Mouse (Mus musculus) lung, postnatal 25 days (tissue): ENCODE data around the gene Rbfox1.

ENCODE experiments used
- DNase-seq: peaks from one replicate; pipeline ENCODE4 v3.0.0; 2022; ENCODE audit warnings: low spot score

The Rbfox1 gene

DNA sequence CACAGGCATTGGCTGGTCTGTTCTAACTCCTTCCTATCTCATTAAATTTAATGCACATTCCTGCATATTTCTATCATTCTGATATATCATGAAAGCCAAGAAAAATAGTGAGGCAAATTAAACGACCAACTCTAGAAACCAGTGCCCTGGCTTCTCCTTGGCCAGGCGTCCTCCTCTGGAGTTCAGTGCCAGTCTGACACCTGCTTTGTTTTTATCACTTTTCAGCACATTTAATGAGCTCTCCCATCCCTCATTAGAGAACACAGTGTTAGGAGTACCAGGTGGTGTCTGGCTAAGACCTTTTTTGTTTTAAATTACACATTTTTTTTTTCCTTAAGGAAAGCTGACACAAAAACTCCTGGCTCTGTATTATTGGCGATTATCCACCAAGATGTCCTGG is 1489.0 kb downstream of the Rbfox1 start:
- no peak for DNase-seq

DNA sequence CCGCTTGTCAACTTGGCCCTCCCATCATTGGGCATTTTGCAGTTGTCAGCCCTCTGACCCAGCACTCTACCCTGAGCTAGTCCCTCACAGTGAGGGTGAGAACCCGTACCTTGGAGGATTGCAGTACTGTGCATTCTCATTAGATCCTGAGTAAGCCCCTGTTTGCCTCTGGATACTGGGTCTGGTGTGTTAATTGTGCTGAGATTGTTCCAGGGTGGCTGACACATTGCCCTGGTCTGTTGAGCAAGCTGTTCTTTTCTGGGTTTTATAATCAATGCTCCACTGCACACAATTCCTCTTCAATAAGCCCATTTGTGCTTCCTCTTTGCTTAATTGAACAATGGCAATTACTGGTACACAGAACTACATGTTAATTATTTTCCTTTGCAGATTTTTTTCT is 1489.5 kb downstream of the Rbfox1 start:
- no peak for DNase-seq

DNA sequence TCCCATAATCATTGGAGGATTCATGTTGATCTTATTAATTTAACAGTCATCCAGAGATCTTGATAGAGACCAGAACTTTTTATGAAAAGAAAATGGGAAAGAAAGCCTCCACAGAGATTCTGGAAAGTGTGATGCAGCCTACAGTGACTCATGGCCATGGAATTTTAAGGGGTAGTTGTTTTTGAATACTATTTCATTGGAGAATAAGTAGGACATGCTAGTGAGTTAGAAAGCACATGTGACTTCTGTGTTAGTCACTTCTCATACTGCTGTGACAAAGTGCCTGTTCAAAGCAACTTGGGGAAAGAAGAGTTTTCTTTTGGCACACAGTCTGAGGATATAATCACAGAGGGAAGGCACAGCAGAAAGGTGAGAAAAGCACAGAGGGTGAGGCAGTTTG is 1510.9 kb downstream of the Rbfox1 start:
- DNase-seq, result no peak

DNA sequence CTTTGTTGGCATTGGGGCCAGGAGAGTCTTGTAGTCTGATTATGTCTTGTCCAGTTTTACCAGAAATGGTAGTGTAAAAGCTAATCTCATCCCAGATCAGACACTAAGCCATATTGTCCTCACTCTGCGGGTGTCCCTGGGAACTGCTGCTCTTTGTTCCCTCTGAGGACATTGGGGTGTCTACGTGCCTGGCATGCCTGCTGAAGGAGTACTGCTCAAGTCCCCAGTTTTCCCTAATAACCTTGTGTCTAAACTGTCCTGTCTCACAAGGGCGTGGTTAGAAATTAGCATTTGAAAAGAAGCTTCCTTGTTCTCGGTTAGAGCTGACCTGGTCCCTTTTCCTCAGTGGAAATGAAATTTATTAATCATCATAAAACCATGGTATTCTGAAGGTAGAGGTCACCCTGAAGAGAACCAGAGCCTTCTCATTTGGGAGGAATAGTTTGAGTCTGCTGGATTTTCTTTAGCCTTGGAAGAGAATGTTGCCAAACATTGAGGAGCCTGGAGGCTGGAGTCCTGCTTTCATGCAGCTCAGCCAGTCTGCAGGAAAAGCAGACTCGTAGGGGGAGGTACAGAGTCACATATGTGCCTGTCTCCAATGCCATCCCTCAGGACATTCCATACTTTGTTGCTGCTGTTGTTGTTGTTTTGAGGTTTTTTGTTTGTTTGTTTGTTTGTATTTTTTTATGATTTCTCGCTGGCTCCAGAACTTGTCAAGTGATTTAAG is 1519.8 kb downstream of the Rbfox1 start:
- DNase-seq, result no peak

DNA sequence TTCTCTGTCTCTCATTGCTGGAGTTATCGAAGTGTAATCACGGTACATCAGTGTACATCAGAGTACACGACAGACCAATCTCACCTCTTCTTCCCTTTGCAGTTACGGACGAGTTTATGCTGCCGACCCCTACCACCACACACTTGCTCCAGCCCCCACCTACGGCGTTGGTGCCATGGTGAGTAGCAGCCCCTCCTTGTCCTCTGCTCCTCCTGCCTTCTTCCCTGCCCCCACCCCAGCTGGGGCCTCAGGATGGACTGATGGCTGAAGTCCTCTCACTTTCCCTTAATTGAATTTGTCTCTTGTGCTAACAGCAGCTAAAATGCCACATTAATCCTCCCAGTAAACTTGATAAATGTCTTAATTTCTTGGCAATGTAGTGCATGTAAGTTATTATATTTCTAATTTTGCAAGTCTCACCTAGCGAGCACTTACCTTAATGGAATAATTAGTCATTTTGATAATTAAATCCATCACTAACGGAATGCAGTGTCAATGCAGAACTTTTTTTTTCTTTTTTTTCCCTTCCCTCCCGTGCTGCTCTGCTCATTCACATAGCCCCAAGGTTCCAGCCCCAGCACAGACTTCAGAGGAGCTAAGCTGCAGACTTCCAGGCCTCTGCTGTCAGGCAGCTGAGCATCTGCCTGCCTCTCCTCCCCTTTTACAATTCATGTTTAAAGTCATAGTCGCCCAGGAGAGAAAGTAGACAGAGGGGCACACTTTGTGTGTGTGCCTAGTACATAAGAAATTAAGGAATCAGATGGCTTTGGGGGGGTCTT is 1522.9 kb downstream of the Rbfox1 start:
- no peak for DNase-seq

DNA sequence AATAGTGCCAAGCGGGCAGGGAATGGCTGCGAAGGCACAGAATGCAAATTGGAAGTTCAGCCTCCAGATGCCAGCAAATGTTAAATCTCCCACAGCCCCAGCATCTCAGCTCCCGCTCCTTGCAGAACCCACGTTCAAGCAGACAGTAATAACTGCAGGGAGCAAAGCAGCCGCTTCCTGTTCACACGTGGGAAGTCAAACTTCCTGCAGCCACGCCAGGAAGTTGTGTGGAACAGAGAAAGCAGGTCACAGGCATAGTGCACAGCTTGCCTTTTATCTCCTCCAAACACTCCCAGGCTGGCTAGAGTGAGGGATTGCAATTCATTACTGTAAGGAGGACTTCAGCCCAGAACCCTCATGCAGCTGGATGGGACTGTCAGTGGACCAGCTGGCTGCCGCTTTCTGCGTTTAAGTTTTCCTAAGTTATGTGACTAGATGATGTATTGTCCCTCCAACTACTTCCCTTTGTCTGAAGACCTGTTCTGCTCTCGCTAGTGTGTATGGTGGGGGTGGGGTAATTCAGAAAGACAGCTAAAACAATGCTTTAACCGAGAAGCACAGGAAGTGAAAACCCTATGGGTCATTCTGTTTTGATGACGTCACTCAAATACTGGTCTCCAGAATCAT is 1534.6 kb downstream of the Rbfox1 start:
- DNase-seq, result no peak

DNA sequence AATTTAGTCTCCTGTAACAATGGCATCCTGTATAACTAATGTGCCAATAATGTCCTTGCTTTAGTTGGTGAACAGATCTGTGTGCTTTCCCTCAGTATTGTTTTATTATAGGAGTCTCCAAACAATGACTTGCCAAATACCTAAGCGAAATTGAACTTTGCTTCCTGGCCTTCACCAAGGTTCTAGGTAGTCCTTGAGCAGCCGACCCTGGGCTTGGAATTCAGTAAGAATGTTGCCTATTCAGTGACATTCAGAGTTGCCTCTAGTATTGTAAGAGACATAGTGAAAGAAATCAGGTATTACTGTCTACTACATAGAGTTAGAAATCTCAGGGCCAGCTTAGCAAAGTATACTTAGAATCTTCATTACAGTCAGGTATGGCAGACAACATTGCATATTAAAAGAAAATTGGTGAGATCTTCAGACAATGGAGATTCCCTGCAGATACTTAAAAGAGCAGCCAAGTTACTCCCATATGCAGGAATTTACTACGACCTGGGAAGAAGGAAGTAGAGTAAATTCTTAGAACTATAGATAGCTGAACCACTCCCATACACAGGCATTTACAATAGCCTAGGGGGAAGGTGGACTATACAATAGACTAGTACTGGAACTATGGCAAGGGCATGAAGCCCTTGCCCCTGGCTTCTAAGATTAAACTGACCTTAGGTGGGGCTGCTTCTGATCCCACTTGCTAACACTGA is 1540.4 kb downstream of the Rbfox1 start:
- DNase-seq, result no peak

DNA sequence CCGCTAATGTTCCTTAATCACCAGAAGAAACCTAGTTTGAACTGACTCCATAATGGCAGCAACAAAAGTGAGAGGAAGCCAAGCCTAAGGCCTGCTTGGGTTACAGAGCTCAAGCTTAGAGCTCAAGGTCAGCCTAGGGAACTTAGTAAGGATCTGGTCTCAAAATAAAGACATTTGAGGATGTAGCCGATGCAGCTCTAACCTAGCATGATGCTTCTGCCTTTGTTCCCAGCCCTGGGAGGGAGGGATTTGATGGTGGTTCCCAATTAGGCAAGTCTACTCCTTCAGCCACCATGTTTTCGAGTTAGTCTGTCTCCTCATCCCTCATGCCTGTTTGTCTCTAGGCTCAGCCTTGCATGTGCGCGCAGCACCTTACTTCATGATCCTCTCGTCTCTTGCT is 1548.1 kb downstream of the Rbfox1 start:
- DNase-seq, result no peak

DNA sequence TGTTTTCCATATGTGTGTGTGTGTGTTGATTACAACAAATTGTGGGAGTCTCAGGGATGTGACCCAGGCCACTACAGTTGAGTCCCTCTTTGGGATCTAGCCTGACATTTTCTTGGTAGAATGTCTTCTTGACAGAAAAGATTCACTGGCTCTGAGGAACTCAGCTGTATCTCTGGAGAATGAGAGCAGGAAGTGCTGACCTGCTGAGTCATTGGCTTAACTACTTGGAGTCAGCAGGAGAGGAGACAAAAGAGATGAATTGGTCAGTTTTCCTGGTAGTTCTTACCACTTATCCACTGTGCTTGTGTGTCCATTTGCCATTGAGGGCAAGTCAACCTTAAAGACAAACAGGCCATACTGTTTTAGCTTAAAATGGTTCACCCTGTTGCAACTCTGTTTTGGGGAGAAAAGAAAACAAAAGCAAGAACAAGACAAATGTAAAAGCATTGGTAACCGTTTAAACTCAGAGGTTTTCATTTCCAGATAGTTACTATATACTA is 1561.7 kb downstream of the Rbfox1 start:
- DNase-seq, result no peak

DNA sequence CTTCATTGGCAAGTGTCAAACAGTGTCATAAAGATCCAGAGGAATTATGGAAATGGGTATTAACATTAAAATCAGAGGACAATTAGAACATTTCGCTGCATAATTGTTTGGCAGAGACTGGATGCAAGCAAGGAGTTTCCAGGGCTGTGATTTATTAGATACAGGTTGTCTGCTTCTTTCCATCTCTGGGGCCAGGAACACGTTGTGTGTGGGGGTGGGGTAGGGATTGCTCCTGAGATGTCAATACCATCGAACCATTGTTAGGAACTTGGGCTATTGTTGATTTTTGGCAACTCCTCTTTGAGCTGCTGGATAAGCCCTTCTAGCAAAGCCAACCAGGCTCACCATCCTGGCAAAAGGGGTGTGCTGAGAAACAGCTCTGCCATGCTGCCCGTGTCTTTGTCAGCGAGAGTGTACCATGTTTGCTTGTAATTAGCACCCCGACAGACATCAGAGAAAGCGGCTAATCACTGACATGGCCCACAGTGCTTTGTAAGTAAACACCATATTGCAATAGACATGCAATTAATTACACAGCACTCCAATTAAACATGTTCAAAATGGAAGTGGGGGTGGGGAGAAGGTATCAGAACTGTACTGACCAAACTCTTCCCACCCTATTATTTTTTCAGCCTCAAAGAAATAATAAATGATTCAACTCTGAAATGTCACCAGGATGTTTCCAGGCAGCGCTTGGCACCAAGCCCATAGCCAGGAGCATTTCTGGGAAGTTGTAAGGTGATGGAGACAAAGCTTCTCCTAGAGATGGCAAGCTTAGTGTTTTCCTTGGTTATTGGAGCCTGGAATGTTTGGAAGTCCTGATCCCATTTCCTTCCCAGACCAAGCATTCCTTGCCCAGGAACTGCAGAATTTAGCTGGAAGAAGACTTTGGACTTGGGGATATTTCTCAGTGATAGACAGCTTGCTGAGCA is 1562.8 kb downstream of the Rbfox1 start:
- DNase-seq, result no peak

DNA sequence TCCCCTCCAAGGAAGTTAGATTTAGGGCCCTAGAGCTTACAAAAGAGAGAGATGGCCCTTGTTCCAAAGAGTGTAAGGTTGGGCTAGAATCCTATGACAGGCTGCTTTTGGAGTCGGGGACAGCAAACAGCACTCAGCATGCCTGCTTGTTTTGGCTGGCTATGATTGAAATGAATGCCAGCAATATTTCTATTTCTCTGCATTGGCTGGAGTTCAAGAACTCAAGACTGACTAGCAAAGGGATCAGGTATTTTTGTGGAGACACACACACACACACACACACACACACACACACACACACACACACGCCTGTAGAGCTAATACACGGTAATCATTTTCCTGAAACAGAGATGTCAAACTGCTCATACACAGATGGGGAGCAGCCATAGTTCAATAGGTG is 1566.0 kb downstream of the Rbfox1 start:
- DNase-seq, result no peak

DNA sequence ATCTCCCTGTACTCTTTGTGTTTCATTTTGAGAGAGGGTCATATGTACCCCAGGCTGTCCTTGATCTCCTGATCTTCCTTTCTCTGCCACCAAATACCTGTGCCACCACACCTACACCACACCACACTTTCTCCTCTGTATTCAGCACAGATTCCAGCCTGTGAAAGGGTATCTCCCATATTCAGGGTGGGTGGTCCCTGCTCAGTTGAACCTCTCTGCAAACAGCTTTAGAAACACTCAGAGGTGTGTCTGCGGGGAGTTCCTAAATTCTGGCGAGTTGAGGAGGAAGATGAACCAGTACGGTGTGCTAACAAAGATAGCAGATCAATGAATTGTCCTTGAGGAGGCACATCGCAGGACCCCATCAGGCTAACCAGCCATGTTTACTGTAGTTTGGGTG is 1572.4 kb downstream of the Rbfox1 start:
- DNase-seq, result no peak
